Mouse (Mus musculus): ENCODE data around the gene Tmem207. TPM values are rescaled to one million over a fixed set of nuclear protein-coding genes. Genes with fewer than 3 reads are reported as not detected.
"Not testable (repeated sequence)": the region's sequence is repeated elsewhere in the genome, so short reads cannot be mapped to it uniquely, and the experiment has no call there.

Gene Tmem207
- polyA plus RNA-seq, 1 experiment from 2014 or later: 0.47 TPM

GRCm38 (mm10) chr16:26499705-26500104 lies 26.9 kb downstream of the Tmem207 start:
- not testable (repeated sequence) for H3K4me3 ChIP-seq (ENCODE audit: low read depth, low read length); H3K27ac ChIP-seq (ENCODE audit: low read depth, low read length); ATAC-seq (ENCODE audit: low read depth); H3K9me3 ChIP-seq (ENCODE audit: control insufficient read depth, low read length); H3K4me1 ChIP-seq (ENCODE audit: control insufficient read depth, insufficient read depth, low read length); H3K9ac ChIP-seq (replicated peaks; ENCODE audit: low read depth, low read length); H3K4me2 ChIP-seq (ENCODE audit: low read depth, low read length); H3K27me3 ChIP-seq (ENCODE audit: control insufficient read depth, insufficient read depth, low read length); H3K36me3 ChIP-seq (ENCODE audit: control insufficient read depth, insufficient read depth, low read length)
- WGBS: 91% methylated on average over 3 of the region's 3 CpGs

GRCm38 (mm10) chr16:26495721-26496120 lies 30.8 kb downstream of the Tmem207 start:
- no peak overlapping the region for H3K27ac ChIP-seq (ENCODE audit: low read depth, low read length)
- H3K36me3 ChIP-seq (ENCODE audit: control insufficient read depth, insufficient read depth, low read length): no peaks in the 10 kb centered on the region
- whole genome bisulfite sequencing: 12% methylated on average over 2 of the region's 2 CpGs
- H3K4me2 ChIP-seq (ENCODE audit: low read depth, low read length): no peak overlapping the region
- H3K27me3 ChIP-seq (ENCODE audit: control insufficient read depth, insufficient read depth, low read length): no peaks in the 10 kb centered on the region
- H3K9ac ChIP-seq (replicated peaks; ENCODE audit: low read depth, low read length): no peak overlapping the region
- H3K4me1 ChIP-seq (ENCODE audit: control insufficient read depth, insufficient read depth, low read length): no peaks in the 10 kb centered on the region
- ATAC-seq (ENCODE audit: low read depth): no peak
- no peak overlapping the region for H3K4me3 ChIP-seq (ENCODE audit: low read depth, low read length)
- no peaks in the 10 kb centered on the region for H3K9me3 ChIP-seq (ENCODE audit: control insufficient read depth, low read length)

- no peak overlapping the region for H3K4me3 ChIP-seq (ENCODE audit: low read depth, low read length)
- no peaks in the 10 kb centered on the region for H3K36me3 ChIP-seq (ENCODE audit: control insufficient read depth, insufficient read depth, low read length)
- H3K4me1 ChIP-seq (ENCODE audit: control insufficient read depth, insufficient read depth, low read length): no peaks in the 10 kb centered on the region
- H3K9me3 ChIP-seq (ENCODE audit: control insufficient read depth, low read length): no peaks in the 10 kb centered on the region
- no peak overlapping the region for H3K4me2 ChIP-seq (ENCODE audit: low read depth, low read length)
- ATAC-seq (ENCODE audit: low read depth): no peak
- 68% methylated on average over 4 of the region's 4 CpGs for WGBS
- H3K27me3 ChIP-seq (ENCODE audit: control insufficient read depth, insufficient read depth, low read length): no peaks in the 10 kb centered on the region
- no peak overlapping the region for H3K27ac ChIP-seq (ENCODE audit: low read depth, low read length)
- H3K9ac ChIP-seq (replicated peaks; ENCODE audit: low read depth, low read length): no peak overlapping the region
Measured at GRCm38 (mm10) chr16:26471254-26471653, 55.3 kb downstream of the Tmem207 start.

- 78% methylated on average over 4 of the region's 4 CpGs for WGBS
- no peaks in the 10 kb centered on the region for H3K9me3 ChIP-seq (ENCODE audit: control insufficient read depth, low read length)
- no peaks in the 10 kb centered on the region for H3K36me3 ChIP-seq (ENCODE audit: control insufficient read depth, insufficient read depth, low read length)
- H3K4me1 ChIP-seq (ENCODE audit: control insufficient read depth, insufficient read depth, low read length): no peaks in the 10 kb centered on the region
- H3K27ac ChIP-seq (ENCODE audit: low read depth, low read length): no peak overlapping the region
- H3K27me3 ChIP-seq (ENCODE audit: control insufficient read depth, insufficient read depth, low read length): no peaks in the 10 kb centered on the region
- H3K4me2 ChIP-seq (ENCODE audit: low read depth, low read length): no peak overlapping the region
- H3K4me3 ChIP-seq (ENCODE audit: low read depth, low read length): no peak overlapping the region
- ATAC-seq (ENCODE audit: low read depth): no peak
- H3K9ac ChIP-seq (replicated peaks; ENCODE audit: low read depth, low read length): no peak overlapping the region
Measured at GRCm38 (mm10) chr16:26466535-26466934, 60.0 kb downstream of the Tmem207 start.

GRCm38 (mm10) chr16:26462835-26463234 lies 63.7 kb downstream of the Tmem207 start, which contains the start of gene Cldn16:
Gene Cldn16 (plus strand): TSS chr16:26463135.
- WGBS: 80% methylated on average over 7 of the region's 7 CpGs

GRCm38 (mm10) chr16:26456182-26456581 lies 70.4 kb downstream of the Tmem207 start:
- WGBS: 83% methylated on average over 2 of the region's 2 CpGs
- no peak for ATAC-seq (ENCODE audit: low read depth)
- H3K4me3 ChIP-seq (ENCODE audit: low read depth, low read length): no peak overlapping the region

More at GRCm38 (mm10) chr16:26462835-26463234, 63.7 kb downstream of the Tmem207 start, which contains the start of gene Cldn16:
- no peaks in the 10 kb centered on the region for H3K36me3 ChIP-seq (ENCODE audit: control insufficient read depth, insufficient read depth, low read length)
- H3K4me1 ChIP-seq (ENCODE audit: control insufficient read depth, insufficient read depth, low read length): no peaks in the 10 kb centered on the region
- H3K9me3 ChIP-seq (ENCODE audit: control insufficient read depth, low read length): no peaks in the 10 kb centered on the region
- H3K4me2 ChIP-seq (ENCODE audit: low read depth, low read length): no peak within 1 kb of the TSS
- H3K27me3 ChIP-seq (ENCODE audit: control insufficient read depth, insufficient read depth, low read length): no peaks in the 10 kb centered on the region
- no peak for ATAC-seq (ENCODE audit: low read depth)
- H3K9ac ChIP-seq (replicated peaks; ENCODE audit: low read depth, low read length): no peak within 1 kb of the TSS
- no peak within 1 kb of the TSS; the same call in 1 of the 2 replicates for H3K27ac ChIP-seq (ENCODE audit: low read depth, low read length)
- H3K4me3 ChIP-seq (ENCODE audit: low read depth, low read length): no peak within 1 kb of the TSS

GRCm38 (mm10) chr16:26454163-26454562 lies 72.4 kb downstream of the Tmem207 start:
- no peak overlapping the region for H3K4me3 ChIP-seq (ENCODE audit: low read depth, low read length)
- H3K4me2 ChIP-seq (ENCODE audit: low read depth, low read length): no peak overlapping the region
- no peak overlapping the region for H3K9ac ChIP-seq (replicated peaks; ENCODE audit: low read depth, low read length)
- WGBS: 67% methylated on average over 3 of the region's 3 CpGs
- H3K36me3 ChIP-seq (ENCODE audit: control insufficient read depth, insufficient read depth, low read length): no peaks in the 10 kb centered on the region
- no peak overlapping the region for H3K27ac ChIP-seq (ENCODE audit: low read depth, low read length)
- no peaks in the 10 kb centered on the region for H3K9me3 ChIP-seq (ENCODE audit: control insufficient read depth, low read length)
- no peaks in the 10 kb centered on the region for H3K4me1 ChIP-seq (ENCODE audit: control insufficient read depth, insufficient read depth, low read length)
- no peak for ATAC-seq (ENCODE audit: low read depth)
- no peaks in the 10 kb centered on the region for H3K27me3 ChIP-seq (ENCODE audit: control insufficient read depth, insufficient read depth, low read length)

More at GRCm38 (mm10) chr16:26456182-26456581, 70.4 kb downstream of the Tmem207 start:
- Histone ChIP-seq H3K27ac (ENCODE audit: low read depth, low read length) (no peak overlapping the region), H3K36me3 (ENCODE audit: control insufficient read depth, insufficient read depth, low read length) (no peaks in the 10 kb centered on the region), H3K4me2 (ENCODE audit: low read depth, low read length) (no peak overlapping the region), H3K9me3 (ENCODE audit: control insufficient read depth, low read length) (no peaks in the 10 kb centered on the region), H3K27me3 (ENCODE audit: control insufficient read depth, insufficient read depth, low read length) (no peaks in the 10 kb centered on the region), H3K4me1 (ENCODE audit: control insufficient read depth, insufficient read depth, low read length) (no peaks in the 10 kb centered on the region), H3K9ac (replicated peaks; ENCODE audit: low read depth, low read length) (no peak overlapping the region)

Other genes starting within 250 kb of the Tmem207 start
- 2.7 and 4.5 TPM in 2 replicates for gene Cldn1, start 154.9 kb downstream of the Tmem207 start, polyA plus RNA-seq (2014; fragmentation: Nextera tagmentation; extraction: Ambion mirVana)
- gene Cldn16, start 63.6 kb downstream of the Tmem207 start, polyA plus RNA-seq (2014; fragmentation: Nextera tagmentation; extraction: Ambion mirVana): not detected in 2 replicates
- 11.9 and 13.2 TPM in 2 replicates for gene Il1rap, start 54.9 kb upstream of the Tmem207 start, polyA plus RNA-seq (2014; fragmentation: Nextera tagmentation; extraction: Ambion mirVana)